Mouse (Mus musculus) intestine, embryonic 15.5 days (tissue): ENCODE results near the gene Mrps11. TPM values are rescaled to one million over a fixed set of nuclear protein-coding genes. Genes with fewer than 3 reads are reported as not detected.

Experiments
- polyA plus RNA-seq: library from polyadenylated mRNA; unstranded; fragments of >200 nt; fragmentation: Nextera tagmentation; extraction: Ambion mirVana; gene quantifications from 2 replicates; pipeline ENCODE4 v1.2.1, GENCODE M21; 2015

The Mrps11 gene
- polyA plus RNA-seq, 1 experiment from 2014 or later, result 58.9 TPM

Other genes with a start within 250 kb of the Mrps11 start
- 2.3 and 2.9 TPM in 2 replicates for gene Ntrk3, start 45.1 kb upstream of the Mrps11 start, polyA plus RNA-seq
- 85.0 and 88.6 TPM in 2 replicates for gene Mrpl46, start 412 bp downstream of the Mrps11 start, polyA plus RNA-seq
- 15.1 and 15.7 TPM in 2 replicates for gene Det1, start 64.1 kb downstream of the Mrps11 start, polyA plus RNA-seq
- gene Aen, start 112.7 kb downstream of the Mrps11 start, polyA plus RNA-seq, result 35.6 and 40.6 TPM in 2 replicates
- 4.5 and 5.8 TPM in 2 replicates for gene Isg20, start 130.3 kb downstream of the Mrps11 start, polyA plus RNA-seq